Mouse (Mus musculus) G1E (cell line): ENCODE measurements around the gene Med31.

Experiments used
- CTCF ChIP-seq: IDR thresholded peaks from 2 replicates; pipeline ENCODE4 v1.5.1; 2012; ENCODE audit warnings: low read depth, low read length, inconsistent platforms, mixed read lengths
- GATA1 ChIP-seq: IDR thresholded peaks from 2 replicates; pipeline ENCODE4 v1.6.1; 2012; ENCODE audit warnings: borderline replicate concordance, low read length, inconsistent platforms, mixed read lengths
- POLR2AphosphoS5 ChIP-seq: IDR thresholded peaks from 2 replicates; pipeline ENCODE4 v1.6.1; 2012; ENCODE audit warnings: low read depth, low read length, inconsistent platforms; ENCODE audit not compliant: insufficient replicate concordance
- TAL1 ChIP-seq: conservative IDR thresholded peaks from 2 replicates; pipeline ENCODE4 v1.6.1; 2012; ENCODE audit warnings: low read depth, low read length, inconsistent platforms, mixed read lengths

- no peak for TF ChIP-seq CTCF
- no peak for TF ChIP-seq GATA1
- no peak for TF ChIP-seq POLR2AphosphoS5
- no peak for TF ChIP-seq TAL1
Measured at GRCm38 (mm10) chr11:72245196-72245753, 29.9 kb upstream of the Med31 start.
